Mouse (Mus musculus): ENCODE measurements around the gene Zbtb20.
A peak's percentile ranks its signal among the peaks of the same experiment; 100 is the strongest.

The Zbtb20 gene

DNA sequence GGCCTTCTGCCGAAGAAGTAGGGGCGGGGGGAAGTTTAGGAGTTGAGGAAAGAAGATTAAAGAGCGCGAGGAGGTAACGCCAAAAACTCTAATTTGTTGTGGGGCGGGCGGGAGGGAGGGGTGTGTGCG, at the start of gene Zbtb20:
Zbtb20 (plus strand) TSS at position 30 of the 129 bp plus-strand sequence.
- no peak for DNase-seq (ENCODE audit: low spot score)

DNA sequence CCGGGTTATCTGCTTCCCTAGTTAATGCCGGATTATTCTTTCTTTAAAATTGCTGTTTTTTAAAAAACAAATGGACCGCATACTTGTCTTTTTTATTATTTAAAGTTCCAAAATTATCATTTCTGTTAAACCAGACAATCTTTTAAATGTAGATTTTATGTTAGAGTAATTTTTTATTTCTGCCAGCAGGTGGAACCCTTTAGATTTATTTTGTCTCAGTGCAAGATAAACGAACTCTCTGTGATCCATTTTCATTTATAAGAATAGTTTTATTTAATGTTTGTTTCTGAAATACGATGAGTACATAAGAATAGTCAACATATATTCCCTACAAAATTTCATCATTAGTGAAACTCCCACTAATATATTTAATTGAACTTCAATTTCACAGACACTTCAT, 39.7 kb upstream of the Zbtb20 start:
- no peak for DNase-seq (ENCODE audit: low spot score)

DNA sequence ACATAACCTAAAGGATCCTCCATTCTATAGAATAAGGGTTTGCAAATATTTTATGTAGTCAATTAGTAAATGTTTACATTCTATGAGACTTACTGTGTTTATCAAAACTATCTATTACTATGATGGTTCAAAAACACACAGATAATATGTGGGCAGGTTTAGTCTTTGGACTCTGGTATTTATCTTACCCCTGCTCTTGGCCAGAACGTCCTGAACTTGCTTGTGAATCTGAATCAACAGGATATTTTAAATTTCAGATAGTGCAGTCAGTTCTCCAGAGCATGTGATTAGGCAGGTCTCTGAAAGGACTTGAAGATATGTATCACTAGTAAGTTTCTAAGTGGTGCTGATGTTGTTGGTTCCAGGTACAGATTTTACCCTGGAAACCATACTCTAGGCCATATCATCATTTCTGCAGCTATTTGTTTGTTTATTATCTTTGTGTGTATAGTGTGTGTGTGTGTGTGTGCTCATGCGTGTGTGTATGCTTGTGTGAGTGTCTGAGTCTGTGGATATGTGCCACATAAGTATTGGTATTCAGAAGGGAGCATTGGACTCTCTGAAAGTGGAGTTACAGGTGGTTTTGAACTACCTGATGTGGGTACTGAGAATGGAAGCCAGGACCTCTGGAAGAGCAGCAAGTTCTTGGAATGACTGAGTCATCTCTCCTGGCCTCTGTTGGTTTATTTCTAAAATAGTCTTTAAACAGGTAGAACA, 39.1 kb upstream of the Zbtb20 start:
- DNase-seq (ENCODE audit: low spot score) = no peak

DNA sequence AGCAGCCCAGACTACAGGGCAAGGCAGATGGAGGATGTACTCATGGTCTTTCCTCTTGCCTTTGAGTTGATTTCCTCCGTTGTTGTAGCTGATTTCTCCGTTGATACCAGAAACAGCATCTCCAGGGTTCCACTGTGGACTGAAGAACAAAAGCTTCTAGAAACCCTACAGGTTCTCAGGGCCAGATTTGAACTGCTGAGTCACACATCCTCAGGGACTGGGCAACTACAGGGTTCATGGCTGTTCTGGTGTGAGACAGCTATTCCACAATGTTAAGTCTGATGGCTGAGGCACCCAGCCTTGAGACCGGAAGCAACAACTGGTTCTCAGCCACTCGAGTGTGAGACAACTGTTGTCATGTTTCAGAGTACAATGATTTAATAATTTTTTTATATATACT, 37.5 kb upstream of the Zbtb20 start:
- DNase-seq (ENCODE audit: low spot score) = no peak

DNA sequence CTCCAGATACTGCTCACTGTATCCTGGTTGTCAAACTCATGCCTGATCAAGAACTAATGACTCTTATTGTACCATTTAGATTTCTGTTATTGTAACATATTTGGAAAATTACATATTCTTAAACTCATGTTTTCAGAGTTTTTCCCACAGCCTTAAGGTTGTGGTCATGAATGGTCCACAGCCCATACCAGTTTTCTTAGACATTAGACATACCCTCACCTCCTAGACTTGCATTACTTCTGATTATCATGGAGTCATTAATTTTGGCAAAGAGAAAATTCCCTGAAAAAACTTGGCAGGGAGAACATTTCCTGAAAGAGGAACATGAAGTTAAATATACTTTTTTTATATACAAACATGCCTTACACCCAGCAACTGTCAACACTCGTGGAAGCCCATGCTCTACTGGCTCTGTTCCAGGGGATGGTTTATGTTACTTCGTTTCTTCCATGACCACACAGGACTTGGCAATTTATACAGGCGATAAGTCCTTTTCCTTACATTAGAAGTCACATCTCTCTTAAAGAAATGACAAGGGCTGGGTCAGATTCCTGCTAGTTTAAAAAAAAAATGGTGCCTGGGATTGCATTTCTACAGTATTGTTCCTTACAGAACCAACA, 18.0 kb upstream of the Zbtb20 start:
- no peak for DNase-seq (ENCODE audit: low spot score)

DNA sequence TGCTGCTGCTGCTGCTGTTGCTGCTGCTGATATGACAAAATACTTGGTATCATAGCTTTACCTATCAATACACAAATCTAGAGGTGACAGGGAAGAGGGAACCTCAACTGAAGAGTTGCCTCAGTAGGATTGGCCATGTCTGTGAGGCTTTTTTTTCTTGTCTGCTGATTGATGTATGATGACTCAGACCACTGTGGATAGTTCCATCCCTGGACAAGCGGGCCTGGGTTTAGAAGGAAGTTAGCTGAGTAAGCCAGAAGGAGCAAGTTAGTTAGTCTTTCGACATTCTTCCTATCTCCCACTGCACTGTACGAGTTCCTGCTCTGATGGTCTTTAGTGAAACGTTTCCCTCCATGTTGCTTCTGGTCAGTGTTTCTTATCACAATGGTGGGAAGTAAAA, 16.4 kb upstream of the Zbtb20 start:
- no peak for DNase-seq (ENCODE audit: low spot score)

DNA sequence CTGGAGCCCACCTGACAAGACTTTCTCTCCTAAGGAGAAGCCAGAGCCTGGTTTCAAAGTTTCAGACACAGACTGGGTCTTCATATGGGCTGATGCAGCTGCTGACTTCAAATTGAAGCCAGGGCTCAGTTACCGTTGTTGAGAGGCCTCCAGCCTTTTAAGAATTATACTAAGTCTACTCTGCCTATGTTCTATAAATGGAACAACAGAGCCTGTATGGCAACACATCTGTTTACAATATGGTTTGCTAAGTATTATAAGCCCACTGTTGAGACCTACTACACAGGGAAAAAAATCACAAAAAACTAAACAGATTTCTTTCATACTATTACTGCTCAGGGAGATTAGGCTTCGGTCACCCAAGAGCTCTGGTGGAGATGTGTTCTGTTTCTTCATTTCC, 12.4 kb upstream of the Zbtb20 start:
- DNase-seq (ENCODE audit: low spot score) = no peak

DNA sequence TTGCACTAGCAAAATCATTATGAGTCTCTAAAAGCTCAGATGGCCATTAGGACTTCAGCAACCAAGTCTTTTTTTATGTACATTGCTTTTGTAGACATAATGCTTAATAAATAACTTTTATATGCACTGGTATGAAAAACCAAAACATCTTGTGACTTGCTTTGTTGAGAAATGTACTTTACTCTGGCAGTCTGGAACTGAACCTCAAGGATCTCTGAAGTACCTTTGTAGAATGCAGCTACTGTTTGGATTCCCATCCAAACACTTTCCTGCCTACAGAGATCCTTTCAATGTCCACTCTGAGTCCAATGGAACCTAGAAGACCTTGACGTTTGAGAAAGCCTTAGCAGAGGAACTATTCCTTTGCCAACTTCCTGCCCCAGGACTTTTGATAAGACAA, 9.6 kb upstream of the Zbtb20 start:
- no peak for DNase-seq (ENCODE audit: low spot score)

DNA sequence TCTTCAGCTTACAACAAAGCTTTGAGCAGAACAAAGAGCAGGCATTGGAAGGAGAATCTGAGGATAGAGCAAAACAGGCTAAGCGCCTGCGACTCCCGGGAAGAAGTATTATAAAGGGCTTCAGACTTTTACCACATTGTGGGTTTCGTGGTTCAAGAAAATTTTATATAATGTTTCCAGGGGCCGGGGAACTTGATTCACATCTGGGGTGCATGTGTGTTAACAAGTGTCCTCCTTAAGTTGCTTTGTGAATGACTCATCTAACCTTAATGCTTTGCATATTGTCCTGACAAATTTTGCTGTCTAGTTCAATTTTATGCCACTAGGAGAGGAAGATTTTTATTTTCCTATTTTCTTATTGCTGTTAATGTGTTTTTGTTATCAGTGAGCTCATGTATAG, 3.6 kb upstream of the Zbtb20 start:
- no peak for DNase-seq (ENCODE audit: low spot score)

DNA sequence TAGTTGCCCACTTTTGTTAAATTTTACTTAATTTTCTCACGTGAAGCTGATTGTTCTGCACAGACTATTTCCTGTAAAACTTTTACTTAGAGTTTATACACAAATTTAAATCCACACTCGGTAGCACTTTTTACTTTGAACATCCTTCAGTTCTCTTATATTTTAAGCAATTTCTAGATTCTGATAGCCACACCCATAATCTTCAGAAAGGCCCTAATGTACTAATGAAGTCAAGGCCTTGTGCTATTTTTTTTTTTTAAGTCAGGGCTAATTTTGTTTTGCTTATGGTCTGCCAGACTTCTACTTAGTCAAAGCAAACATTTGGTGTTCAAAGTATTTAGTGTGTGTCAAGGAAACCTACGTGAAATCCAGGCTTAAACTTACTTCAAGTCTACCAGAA, 1.7 kb upstream of the Zbtb20 start:
- no peak for DNase-seq (ENCODE audit: low spot score)

DNA sequence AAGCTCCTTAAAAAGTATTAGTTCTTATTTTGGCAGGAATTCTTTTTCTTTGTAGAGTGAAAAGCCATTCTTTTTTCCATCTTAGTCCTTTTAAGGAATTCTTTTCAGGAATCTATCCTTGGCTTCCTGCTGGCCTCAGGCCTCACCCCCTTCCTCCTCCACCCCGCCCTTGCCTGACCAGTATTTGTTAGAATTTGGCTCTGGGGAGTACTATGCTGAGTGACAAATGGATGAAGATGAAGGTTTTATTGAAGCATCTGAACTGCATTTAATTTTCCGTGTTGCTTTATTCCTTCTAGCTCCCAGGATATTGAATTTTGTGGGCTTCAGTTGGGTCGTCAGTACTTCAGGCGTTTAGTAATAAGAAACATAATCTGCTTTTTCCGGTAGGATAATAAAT, 1.2 kb upstream of the Zbtb20 start:
- DNase-seq (ENCODE audit: low spot score) = peak; percentile 66

DNA sequence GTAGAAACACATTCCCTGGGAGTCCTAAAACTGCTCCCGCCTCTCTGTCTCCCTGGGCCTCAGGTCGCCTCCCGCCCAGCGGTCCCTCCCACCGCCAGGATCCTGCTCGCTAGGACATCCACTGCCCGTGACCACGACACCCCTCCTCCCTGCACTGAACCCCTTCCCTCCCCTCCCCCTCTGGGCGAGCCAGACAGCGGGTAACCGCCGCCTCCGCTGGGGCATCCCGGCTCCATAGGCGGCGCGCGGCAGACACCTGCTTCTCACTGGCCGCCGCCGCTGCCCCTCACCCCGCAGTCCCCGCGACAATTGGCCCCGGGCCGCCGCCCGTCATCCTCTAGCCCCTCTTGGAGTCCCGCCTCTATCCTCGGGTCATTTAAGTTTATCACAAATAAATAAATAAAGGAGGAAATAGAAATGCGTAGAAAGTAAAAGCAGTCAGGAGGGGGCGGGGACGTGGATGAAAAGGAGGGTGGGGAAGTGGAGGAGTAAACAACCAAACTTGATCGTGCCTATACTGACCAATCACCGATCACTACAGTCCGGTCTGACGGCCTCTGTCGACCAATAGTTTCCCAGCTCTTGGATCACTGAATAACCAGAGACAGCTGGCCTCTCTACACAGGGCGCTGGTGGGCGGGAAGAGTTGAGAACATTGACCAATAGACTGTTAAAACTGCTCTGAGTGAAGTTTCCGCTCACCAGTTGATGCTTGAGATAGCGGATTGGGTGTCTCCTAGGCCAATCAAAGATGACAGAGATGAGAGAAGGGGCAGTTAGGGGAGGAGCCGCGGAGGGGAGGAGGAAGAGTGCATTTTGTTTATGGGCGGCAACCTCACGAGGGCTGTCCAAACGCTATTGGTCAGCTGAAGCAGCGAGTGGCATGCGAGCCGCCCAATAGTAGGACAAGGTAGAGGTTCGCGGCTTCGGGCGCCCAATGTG, 500 bp upstream of the Zbtb20 start:
- peak; percentile 98 for DNase-seq (ENCODE audit: low spot score)

DNA sequence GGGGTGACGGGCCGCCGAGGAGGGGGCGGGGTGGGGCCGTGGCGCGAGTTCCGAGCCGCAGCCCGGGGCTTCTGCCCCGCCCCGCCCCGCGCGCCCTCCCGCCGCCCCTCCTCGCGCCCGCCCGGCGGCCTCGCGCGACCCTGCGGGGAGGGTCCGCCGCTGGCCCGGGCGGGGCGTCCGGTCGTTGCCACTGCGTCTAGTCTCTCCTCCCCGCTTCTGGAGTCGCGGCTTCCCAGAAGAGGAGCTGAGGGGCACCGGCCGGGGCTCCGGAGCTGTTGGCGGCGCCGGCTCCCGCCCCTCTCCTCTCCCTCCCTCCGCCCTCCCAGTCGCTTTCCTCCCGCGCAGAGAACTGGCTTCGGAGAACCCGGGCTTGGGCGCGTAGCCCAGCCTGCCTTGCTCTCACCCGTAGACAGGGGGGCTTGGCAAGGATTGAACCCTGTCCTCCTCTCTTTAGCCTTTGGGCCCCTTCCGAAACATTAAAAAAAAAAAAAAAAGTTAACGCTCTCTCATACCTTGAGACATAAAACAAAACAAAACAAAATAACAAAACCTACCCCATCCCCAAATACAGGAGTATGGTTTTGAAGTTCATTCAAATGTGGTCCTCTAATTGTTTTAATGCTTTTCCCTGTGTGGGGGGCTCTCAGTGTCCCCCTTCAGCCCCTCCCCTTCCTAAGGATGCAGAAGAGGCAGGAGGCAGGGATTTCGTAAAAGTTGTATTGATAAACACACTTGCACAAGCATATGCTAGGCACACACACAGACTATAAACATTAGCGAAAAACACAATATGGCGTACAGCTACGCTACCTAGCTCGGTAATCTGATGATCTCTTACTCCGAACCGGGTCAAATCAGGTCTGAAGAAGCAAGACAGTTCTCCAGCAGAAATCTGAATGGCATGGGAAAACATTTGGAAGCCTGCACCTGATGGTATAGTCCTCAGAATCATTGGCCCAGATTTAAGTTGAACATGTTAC, 630 bp downstream of the Zbtb20 start:
- peak; percentile 88 for DNase-seq (ENCODE audit: low spot score)

DNA sequence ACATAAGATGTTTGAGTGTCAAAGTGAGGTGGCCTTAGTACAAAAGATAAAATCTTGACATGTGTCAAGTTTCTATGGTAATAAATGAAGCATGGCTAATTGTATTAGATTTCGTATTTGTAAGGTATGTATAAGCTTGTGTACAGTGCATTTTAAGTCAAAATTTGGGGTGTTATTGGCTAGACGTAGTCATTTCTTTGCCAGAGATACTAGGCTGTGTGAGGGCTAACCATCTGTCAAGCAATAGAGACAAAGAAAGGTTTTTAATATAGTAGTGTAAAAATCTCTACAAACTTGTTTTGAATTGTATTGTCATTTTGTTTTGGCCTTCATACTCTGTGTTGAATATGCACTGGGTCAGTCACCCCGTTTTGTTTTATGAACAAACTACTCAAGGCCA, 4.4 kb downstream of the Zbtb20 start:
- DNase-seq (ENCODE audit: low spot score) = no peak

DNA sequence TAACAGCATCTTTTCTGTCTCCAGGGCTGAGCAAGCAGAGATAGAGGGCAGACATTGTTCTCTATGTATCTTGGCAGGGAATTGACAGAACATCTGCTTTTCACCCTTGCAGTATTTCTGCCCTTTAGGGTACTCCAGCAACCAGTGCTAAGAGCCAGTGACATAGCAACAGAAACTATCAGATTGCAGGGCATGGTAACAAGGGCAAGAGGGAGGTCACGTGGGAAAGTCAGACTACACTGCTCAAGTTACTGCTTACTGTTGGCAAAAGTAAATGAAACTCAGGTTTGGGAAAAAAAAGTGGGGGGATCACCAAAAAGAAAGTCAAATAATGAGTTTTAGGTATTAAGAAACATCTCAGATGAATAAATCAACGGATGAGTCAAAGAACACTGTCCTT, 9.9 kb downstream of the Zbtb20 start:
- no peak for DNase-seq (ENCODE audit: low spot score)

DNA sequence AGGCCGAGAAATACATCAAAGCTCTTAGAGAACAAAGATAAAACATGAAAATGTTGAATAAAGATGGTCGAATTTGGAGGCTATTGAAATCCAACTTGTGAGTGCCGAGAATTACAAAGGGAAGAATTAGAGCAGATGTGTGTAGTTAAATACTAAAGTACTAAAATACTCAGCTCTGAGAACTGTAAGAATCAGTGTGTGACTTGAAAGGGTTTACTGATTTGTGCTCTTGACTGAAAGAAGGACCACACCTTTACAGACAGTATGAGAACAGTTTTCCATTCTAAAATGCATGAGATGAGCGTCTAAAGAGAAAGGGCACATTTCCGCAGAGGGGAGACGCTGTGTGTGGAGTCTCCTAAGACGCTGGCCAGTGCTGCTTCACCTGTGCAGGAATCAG, 10.3 kb downstream of the Zbtb20 start:
- no peak for DNase-seq (ENCODE audit: low spot score)

DNA sequence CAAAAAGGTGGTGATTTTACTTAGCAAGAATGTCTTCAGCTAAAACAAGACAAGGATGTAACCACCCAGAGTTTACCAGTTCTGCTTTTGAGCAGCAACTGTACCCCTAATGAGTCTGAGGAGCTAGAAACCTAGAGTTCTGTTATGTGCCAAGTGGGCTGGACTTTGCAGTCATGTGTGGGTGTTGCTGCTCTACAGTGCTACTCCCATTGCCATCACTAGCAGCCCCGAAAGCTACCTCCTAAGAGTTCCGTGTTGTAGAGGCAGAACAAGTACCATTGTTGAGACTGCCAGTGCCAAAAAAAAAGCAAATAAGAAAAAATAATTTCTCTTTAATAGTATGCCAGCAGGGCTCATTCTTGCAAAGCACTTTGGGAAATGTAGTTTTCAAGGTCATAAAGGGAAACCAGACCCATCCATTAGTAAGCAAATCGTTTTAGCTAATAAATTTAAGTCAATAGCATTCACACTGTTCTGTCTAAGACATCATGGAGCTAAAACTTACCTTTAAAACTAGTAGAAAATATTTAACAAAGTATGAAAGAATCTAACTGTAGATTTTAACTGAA, 21.5 kb downstream of the Zbtb20 start:
- no peak for DNase-seq (ENCODE audit: low spot score)

DNA sequence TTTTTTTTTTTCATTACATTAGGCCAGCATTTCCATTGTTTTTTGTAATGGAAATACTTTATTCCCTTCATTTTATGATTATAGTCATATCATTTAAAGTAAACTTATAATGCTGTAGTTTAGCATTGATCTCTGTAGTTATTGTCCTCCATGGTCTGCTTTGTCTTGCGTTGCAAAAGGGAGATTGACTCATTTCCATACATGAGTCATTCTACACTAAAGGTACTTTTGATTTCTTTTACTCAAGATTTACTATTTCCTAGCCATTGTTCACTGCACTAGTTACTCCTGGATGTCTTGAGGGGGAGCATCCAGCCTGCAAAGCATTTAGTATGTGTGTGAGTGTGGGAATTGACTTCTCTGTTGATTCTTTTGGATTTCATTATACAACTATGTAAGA, 24.6 kb downstream of the Zbtb20 start:
- DNase-seq (ENCODE audit: low spot score) = no peak

DNA sequence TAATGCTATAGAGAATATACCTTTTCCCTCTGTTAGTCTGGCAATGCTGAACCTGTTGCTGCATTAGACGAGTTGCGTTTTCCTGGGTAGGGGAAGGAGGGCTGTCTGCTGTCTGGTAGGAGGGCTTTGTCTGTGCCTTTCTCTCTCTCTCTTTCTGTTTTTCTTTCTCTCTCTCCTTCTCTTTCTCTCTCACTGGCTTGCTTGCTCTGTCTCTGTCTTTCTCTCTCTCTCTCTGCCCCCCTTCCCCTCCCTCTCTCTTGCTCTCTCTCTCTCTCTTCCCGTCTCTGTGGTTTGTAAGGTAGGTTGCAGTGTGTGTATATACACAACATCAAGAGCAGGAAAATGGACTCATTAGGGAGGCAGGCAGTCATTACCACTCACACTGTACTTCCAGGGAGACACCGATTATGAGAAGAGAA, 31.6 kb downstream of the Zbtb20 start:
- no peak for DNase-seq (ENCODE audit: low spot score)

DNA sequence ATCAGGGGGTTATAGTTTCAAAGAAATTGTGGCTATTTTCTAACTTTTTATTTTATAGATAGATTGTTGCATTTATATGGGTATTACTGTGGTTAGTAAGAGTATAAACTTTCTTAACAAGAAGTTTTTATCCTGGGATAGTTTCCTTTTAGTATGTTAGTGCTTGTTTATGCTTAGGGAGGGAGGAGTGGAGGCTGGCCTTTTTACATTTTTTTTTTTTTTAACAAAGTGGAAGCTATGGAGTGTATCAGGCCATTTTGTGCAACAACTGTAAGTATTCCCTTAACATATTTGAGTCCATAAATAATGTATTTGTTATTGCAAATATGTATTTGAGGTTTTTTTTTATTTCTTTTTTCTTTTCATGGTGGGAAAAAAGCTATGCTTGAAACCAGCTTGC, 32.7 kb downstream of the Zbtb20 start:
- no peak for DNase-seq (ENCODE audit: low spot score)

DNA sequence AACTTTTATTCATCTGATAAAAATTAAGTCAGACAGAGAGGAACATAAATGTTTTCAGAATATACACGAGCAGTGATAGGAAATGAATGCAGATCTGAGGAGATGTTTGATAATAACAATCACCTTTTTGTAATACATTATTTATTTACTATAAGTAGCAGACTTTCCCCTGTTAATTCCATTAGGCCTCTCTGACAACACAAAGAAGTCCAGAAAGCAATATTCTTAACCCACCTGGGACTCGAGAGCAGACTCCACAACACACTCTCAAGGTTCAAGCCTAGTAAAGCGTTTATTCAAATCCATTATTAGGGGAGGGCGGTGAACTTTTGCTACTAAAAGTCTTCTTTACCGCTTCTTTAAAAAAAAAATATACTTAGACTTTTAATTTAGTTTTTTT, 33.2 kb downstream of the Zbtb20 start:
- DNase-seq (ENCODE audit: low spot score) = no peak

DNA sequence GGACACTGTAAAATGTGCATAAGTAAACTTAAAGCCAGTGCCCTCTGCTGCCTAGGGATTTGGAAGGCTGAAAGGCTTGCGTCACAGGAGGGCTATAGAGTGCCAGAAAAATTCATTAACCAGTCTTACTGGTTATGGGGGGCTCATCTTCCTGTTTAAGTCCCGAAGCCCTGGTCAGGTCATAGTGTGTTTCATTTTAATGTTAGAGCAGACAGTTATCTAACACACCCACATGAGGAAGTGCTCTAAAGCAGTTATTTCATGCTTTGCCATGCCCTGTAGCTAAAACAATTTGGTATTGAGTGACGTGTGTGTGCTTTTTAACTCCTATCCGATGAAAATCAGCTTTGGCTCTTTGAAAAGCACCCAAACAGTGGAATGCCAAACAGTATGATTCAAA, 34.3 kb downstream of the Zbtb20 start:
- DNase-seq (ENCODE audit: low spot score) = no peak

Measured in testis, postnatal 10 days (tissue).